Mouse (Mus musculus): ENCODE results near the gene Xpo1.

DNA sequence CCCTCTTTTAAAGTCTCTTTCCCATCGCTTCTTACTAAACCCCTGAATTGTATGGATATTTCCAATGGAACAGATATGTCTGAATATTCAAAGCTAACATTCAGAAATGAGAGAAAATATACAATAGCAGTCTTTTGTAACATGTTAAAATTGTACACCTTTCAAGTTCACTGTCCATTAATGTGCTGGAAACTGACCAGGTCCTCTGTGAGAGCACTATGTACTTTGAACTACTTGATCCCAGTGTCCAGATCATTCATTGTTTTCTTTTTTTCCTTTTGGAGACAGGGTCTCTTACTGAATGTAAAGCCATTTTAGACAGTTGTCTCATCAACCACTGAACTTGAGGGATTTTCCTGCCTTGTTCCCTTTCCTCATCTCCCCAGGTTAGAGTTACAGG lies 47.3 kb downstream of the Xpo1 start:
- TF ChIP-seq CTCF (IDR thresholded peaks at IDR 0.05; ENCODE audit: low read depth, low read length) (no peak), TAL1 (conservative IDR thresholded peaks at IDR 0.05; ENCODE audit: low read depth, low read length) (no peak), GATA1 (IDR thresholded peaks at IDR 0.05; ENCODE audit: borderline replicate concordance, low read length) (no peak)
